Mouse (Mus musculus) heart, adult 2 months (tissue): Measurements from ENCODE around the gene Lgsn.

Experiments used
- CTCF ChIP-seq: fragments of 200-600 bp; IDR thresholded peaks from 2 replicates; pipeline ENCODE4 v1.8.1; 2022; ENCODE audit warnings: antibody characterized with exemption, mild to moderate bottlenecking, moderate library complexity
- EP300 ChIP-seq: fragments of 200-500 bp; IDR thresholded peaks from 2 replicates; pipeline ENCODE4 v1.6.1; 2011; ENCODE audit warnings: low read depth, low read length, control low read depth; ENCODE audit not compliant: insufficient read depth
- POLR2A ChIP-seq: fragments of 200-500 bp; IDR thresholded peaks from 2 replicates; pipeline ENCODE4 v1.6.1; 2011; ENCODE audit warnings: mild to moderate bottlenecking, low read depth, low read length, control low read depth; ENCODE audit not compliant: insufficient read depth

GRCm38 (mm10) chr1:31176101-31176500 lies at the start of gene Lgsn:
- TF ChIP-seq EP300 = no peak
- no peak for TF ChIP-seq CTCF
- no peak for TF ChIP-seq POLR2A
